6 mouse cellular contexts compared by ENCODE assay signal in genomic region chr4:61714296-61714695, GRCm38 (mm10).
DNase-seq lines count a peak whose midpoint lies in the region.

No protein-coding gene starts in this region.

- peak; percentile 51 for DNase-seq in heart, adult 11 months
- peak; percentile 38 for DNase-seq in kidney, adult 18-20 months
- peak; percentile 51 to 56 for DNase-seq in kidney, adult 8-10 months
- DNase-seq in kidney, postnatal 10 days: peak; percentile 7
- DNase-seq in kidney, postnatal 25 days: peak; percentile 21 to 72
- peak; percentile 5 to 19 for DNase-seq in kidney, postnatal 4 days

Comparison
In these comparisons a context has a peak if more than half of its experiments do, and no peak if none do; other contexts are left out.
1. Peak in every context shown above with its lines: DNase-seq.